Mouse (Mus musculus): ENCODE measurements around the gene Ndc80. TPM values are rescaled to one million over a fixed set of nuclear protein-coding genes. Genes with fewer than 3 reads are reported as not detected.
"Not testable (repeated sequence)": the region's sequence is repeated elsewhere in the genome, so short reads cannot be mapped to it uniquely, and the experiment has no call there.

Gene Ndc80
- 0.03 TPM in 1 of 2 replicates, not detected in the other for polyA plus RNA-seq (2012; rRNA removed)

- no peaks in the 10 kb centered on the region for H3K36me3 ChIP-seq (ENCODE audit: control insufficient read depth, insufficient read depth, low read length)
- peaks cover 3% of the 10 kb centered on the region for H3K4me1 ChIP-seq (ENCODE audit: control insufficient read depth, insufficient read depth, low read length)
- peak; percentile 97 for DNase-seq
- peak within 1 kb of the TSS; percentile 55 for H3K4me3 ChIP-seq (ENCODE audit: insufficient read depth, low read depth, low read length)
- WGBS: under 1% methylated on average over 66 of the region's 66 CpGs
- no peaks in the 10 kb centered on the region for H3K27me3 ChIP-seq (replicated peaks; ENCODE audit: control insufficient read depth, insufficient read depth, low read length)
- peak within 1 kb of the TSS; percentile 89 for H3K27ac ChIP-seq (ENCODE audit: insufficient read depth, low read depth, low read length)
- TF ChIP-seq POLR2A (IDR thresholded peaks at IDR 0.05; ENCODE audit: low read depth, low read length) (peak; percentile 37), CTCF (conservative IDR thresholded peaks at IDR 0.05; ENCODE audit: insufficient read depth, insufficient read length, low read depth, low read length) (0 out of 2 replicates have a peak, but pooled peaks have one; percentile 0)
These were observed at the start of gene Ndc80 for GRCm38 (mm10) chr17:71526711-71527564. Gene Ndc80, minus strand, starts transcription at chr17:71526857.

GRCm38 (mm10) chr17:71561631-71562030, 35.0 kb upstream of the Ndc80 start:
- no peak for TF ChIP-seq CTCF (conservative IDR thresholded peaks at IDR 0.05; ENCODE audit: insufficient read depth, insufficient read length, low read depth, low read length)
- TF ChIP-seq POLR2A (IDR thresholded peaks at IDR 0.05; ENCODE audit: low read depth, low read length): no peak
- Histone ChIP-seq H3K27me3 (replicated peaks; ENCODE audit: control insufficient read depth, insufficient read depth, low read length) (no peaks in the 10 kb centered on the region), H3K27ac (ENCODE audit: insufficient read depth, low read depth, low read length) (no peak overlapping the region), H3K4me1 (ENCODE audit: control insufficient read depth, insufficient read depth, low read length) (no peaks in the 10 kb centered on the region), H3K36me3 (ENCODE audit: control insufficient read depth, insufficient read depth, low read length) (no peaks in the 10 kb centered on the region), H3K4me3 (ENCODE audit: insufficient read depth, low read depth, low read length) (no peak overlapping the region)
- DNase-seq: peak; percentile 40

GRCm38 (mm10) chr17:71552901-71553300, 26.2 kb upstream of the Ndc80 start:
- no peak overlapping the region for H3K4me3 ChIP-seq (ENCODE audit: insufficient read depth, low read depth, low read length)
- WGBS: 22% methylated on average over 11 of the region's 11 CpGs
- DNase-seq: peak; percentile 2

GRCm38 (mm10) chr17:71551757-71552451, 25.2 kb upstream of the Ndc80 start, which contains the start of gene Spdya:
Gene Spdya, plus strand, starts transcription at chr17:71552061.
- 1% methylated on average over 78 of the region's 78 CpGs for WGBS
- Histone ChIP-seq H3K4me1 (ENCODE audit: control insufficient read depth, insufficient read depth, low read length) (no peaks in the 10 kb centered on the region), H3K4me3 (ENCODE audit: insufficient read depth, low read depth, low read length) (peak within 1 kb of the TSS; percentile 56), H3K27ac (ENCODE audit: insufficient read depth, low read depth, low read length) (no peak within 1 kb of the TSS), H3K36me3 (ENCODE audit: control insufficient read depth, insufficient read depth, low read length) (no peaks in the 10 kb centered on the region), H3K27me3 (replicated peaks; ENCODE audit: control insufficient read depth, insufficient read depth, low read length) (no peaks in the 10 kb centered on the region)
- TF ChIP-seq CTCF (conservative IDR thresholded peaks at IDR 0.05; ENCODE audit: insufficient read depth, insufficient read length, low read depth, low read length): no peak
- no peak for TF ChIP-seq POLR2A (IDR thresholded peaks at IDR 0.05; ENCODE audit: low read depth, low read length)
- peak; percentile 91 for DNase-seq

More at GRCm38 (mm10) chr17:71552901-71553300, 26.2 kb upstream of the Ndc80 start:
- H3K27ac ChIP-seq (ENCODE audit: insufficient read depth, low read depth, low read length): no peak overlapping the region
- no peaks in the 10 kb centered on the region for H3K4me1 ChIP-seq (ENCODE audit: control insufficient read depth, insufficient read depth, low read length)
- H3K27me3 ChIP-seq (replicated peaks; ENCODE audit: control insufficient read depth, insufficient read depth, low read length): no peaks in the 10 kb centered on the region
- TF ChIP-seq CTCF (conservative IDR thresholded peaks at IDR 0.05; ENCODE audit: insufficient read depth, insufficient read length, low read depth, low read length) (no peak), POLR2A (IDR thresholded peaks at IDR 0.05; ENCODE audit: low read depth, low read length) (no peak)
- no peaks in the 10 kb centered on the region for H3K36me3 ChIP-seq (ENCODE audit: control insufficient read depth, insufficient read depth, low read length)

GRCm38 (mm10) chr17:71551350-71551749, 24.7 kb upstream of the Ndc80 start:
- peak overlapping the region; percentile 56 for H3K4me3 ChIP-seq (ENCODE audit: insufficient read depth, low read depth, low read length)
- DNase-seq: no peak
- no peak overlapping the region for H3K27ac ChIP-seq (ENCODE audit: insufficient read depth, low read depth, low read length)
- H3K27me3 ChIP-seq (replicated peaks; ENCODE audit: control insufficient read depth, insufficient read depth, low read length): no peaks in the 10 kb centered on the region
- no peak for TF ChIP-seq CTCF (conservative IDR thresholded peaks at IDR 0.05; ENCODE audit: insufficient read depth, insufficient read length, low read depth, low read length)
- TF ChIP-seq POLR2A (IDR thresholded peaks at IDR 0.05; ENCODE audit: low read depth, low read length): no peak
- 9% methylated on average over 6 of the region's 6 CpGs for WGBS
- no peaks in the 10 kb centered on the region for H3K4me1 ChIP-seq (ENCODE audit: control insufficient read depth, insufficient read depth, low read length)
- H3K36me3 ChIP-seq (ENCODE audit: control insufficient read depth, insufficient read depth, low read length): no peaks in the 10 kb centered on the region

DNA sequence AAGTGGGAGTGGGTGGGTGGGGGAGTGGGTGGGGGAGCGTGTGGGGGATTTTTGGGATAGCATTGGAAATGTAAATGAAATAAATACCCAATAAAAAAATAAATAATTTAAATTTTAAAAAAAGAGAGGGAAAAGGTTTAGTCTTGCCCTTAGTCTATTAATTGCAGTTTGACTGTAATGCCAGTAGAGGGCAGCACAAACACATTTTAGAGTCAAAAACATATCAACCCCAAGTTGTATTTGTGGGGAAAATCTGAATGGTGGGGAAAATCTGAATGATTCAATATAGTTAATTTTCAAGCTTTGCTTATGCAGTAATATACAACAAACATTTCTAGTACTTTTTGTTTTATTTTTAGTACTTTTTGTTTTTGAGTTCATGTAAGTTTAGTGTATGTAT, 21.9 kb upstream of the Ndc80 start:
- peak; percentile 30 for DNase-seq
- Histone ChIP-seq H3K4me1 (ENCODE audit: control insufficient read depth, insufficient read depth, low read length) (no peaks in the 10 kb centered on the region), H3K27me3 (replicated peaks; ENCODE audit: control insufficient read depth, insufficient read depth, low read length) (no peaks in the 10 kb centered on the region), H3K27ac (ENCODE audit: insufficient read depth, low read depth, low read length) (no peak overlapping the region), H3K4me3 (ENCODE audit: insufficient read depth, low read depth, low read length) (no peak overlapping the region), H3K36me3 (ENCODE audit: control insufficient read depth, insufficient read depth, low read length) (no peaks in the 10 kb centered on the region)
- WGBS: 9% methylated on average over 1 of the region's 1 CpGs
- TF ChIP-seq CTCF (conservative IDR thresholded peaks at IDR 0.05; ENCODE audit: insufficient read depth, insufficient read length, low read depth, low read length): no peak
- no peak for TF ChIP-seq POLR2A (IDR thresholded peaks at IDR 0.05; ENCODE audit: low read depth, low read length)

DNA sequence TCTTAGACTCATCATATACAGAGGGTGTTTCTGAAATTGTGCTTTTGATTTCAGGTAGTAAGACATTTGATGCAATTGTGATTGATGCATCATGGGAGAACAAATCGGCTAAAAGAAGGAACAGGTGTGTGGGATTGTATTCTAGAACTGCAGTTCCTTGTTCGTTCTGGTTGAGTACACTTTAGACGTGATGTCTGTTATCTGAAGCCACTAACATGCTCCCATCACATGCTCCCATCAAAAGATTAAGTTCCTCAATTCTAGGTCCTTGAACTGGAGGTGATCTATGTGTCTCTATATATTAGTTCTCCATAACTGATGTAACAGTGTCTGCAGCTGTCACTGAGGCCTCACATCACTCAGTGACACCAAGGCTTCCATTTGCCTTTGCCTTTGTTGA, 10.5 kb upstream of the Ndc80 start:
- DNase-seq: no peak
- H3K27ac ChIP-seq (ENCODE audit: insufficient read depth, low read depth, low read length): no peak overlapping the region
- 66% methylated on average over 3 of the region's 3 CpGs for WGBS

DNA sequence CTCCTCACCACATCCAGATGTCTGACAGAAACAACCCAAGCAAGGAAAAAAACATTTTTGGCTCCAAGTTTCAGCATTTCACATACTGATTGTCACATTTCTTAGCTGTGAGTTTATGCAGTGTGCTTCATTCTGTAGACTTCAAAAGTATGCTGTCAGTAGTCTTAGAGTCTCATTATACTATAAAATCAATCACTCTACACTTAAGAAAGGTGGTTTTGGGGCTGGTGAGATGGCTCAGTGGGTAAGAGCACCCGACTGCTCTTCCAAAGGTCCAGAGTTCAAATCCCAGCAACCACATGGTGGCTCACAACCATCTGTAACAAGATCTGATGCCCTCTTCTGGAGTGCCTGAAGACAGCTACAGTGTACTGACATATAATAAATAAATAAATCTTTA, 8.9 kb upstream of the Ndc80 start:
- H3K4me3 ChIP-seq (ENCODE audit: insufficient read depth, low read depth, low read length); H3K36me3 ChIP-seq (ENCODE audit: control insufficient read depth, insufficient read depth, low read length); DNase-seq; H3K27me3 ChIP-seq (replicated peaks; ENCODE audit: control insufficient read depth, insufficient read depth, low read length); H3K27ac ChIP-seq (ENCODE audit: insufficient read depth, low read depth, low read length); H3K4me1 ChIP-seq (ENCODE audit: control insufficient read depth, insufficient read depth, low read length): not testable (repeated sequence)
- 52% methylated on average over 1 of the region's 1 CpGs for WGBS

More for the DNA sequence above, 10.5 kb upstream of the Ndc80 start:
- Histone ChIP-seq H3K27me3 (replicated peaks; ENCODE audit: control insufficient read depth, insufficient read depth, low read length) (no peaks in the 10 kb centered on the region), H3K36me3 (ENCODE audit: control insufficient read depth, insufficient read depth, low read length) (no peaks in the 10 kb centered on the region), H3K4me1 (ENCODE audit: control insufficient read depth, insufficient read depth, low read length) (no peaks in the 10 kb centered on the region), H3K4me3 (ENCODE audit: insufficient read depth, low read depth, low read length) (no peak overlapping the region)
- TF ChIP-seq POLR2A (IDR thresholded peaks at IDR 0.05; ENCODE audit: low read depth, low read length) (no peak), CTCF (conservative IDR thresholded peaks at IDR 0.05; ENCODE audit: insufficient read depth, insufficient read length, low read depth, low read length) (no peak)

Measured in kidney, adult 2 months (tissue).